Mouse (Mus musculus): ENCODE measurements around the gene Atp13a2. TPM values are rescaled to one million over a fixed set of nuclear protein-coding genes. Genes with fewer than 3 reads are reported as not detected.

Gene Atp13a2
- total RNA-seq, 1 experiment: 31.1 TPM

GRCm38 (mm10) chr4:141020220-141020619 is 33.5 kb downstream of the Atp13a2 start:
- no peaks in the 10 kb centered on the region for H3K9me3 ChIP-seq (ENCODE audit: control insufficient read depth, insufficient read depth, low read depth, low read length)
- H3K27ac ChIP-seq (ENCODE audit: insufficient read depth, low read depth, low read length, poor library complexity, severe bottlenecking): no peak overlapping the region
- TF ChIP-seq MAFK (IDR thresholded peaks at IDR 0.05; ENCODE audit: insufficient read depth, low read depth, low read length): no peak
- TF ChIP-seq ZNF384 (IDR thresholded peaks at IDR 0.05; ENCODE audit: low read depth, low read length): no peak
- TF ChIP-seq ZC3H11A (IDR thresholded peaks at IDR 0.05; ENCODE audit: borderline replicate concordance, low read depth, low read length): no peak
- no peak for TF ChIP-seq HCFC1 (IDR thresholded peaks at IDR 0.05; ENCODE audit: borderline replicate concordance, insufficient read depth, low read length)
- no peak for TF ChIP-seq CHD2 (IDR thresholded peaks at IDR 0.05; ENCODE audit: low read depth, low read length)
- in situ Hi-C loops (cut with MboI; ENCODE audit: low sequenced_read_pairs in 2 of 2, unreplicated experiment in 2 of 2): no loop called here
- no peak overlapping the region for H3K9ac ChIP-seq (ENCODE audit: insufficient read depth, low read depth, low read length, poor library complexity, severe bottlenecking)
- no peak overlapping the region for H3K4me3 ChIP-seq (ENCODE audit: insufficient read depth in 1 of 2, low read depth in 1 of 2, low read length in 2 of 2, poor library complexity in 1 of 2, severe bottlenecking in 1 of 2)
- H3K36me3 ChIP-seq (ENCODE audit: control insufficient read depth, insufficient read depth, low read length, poor library complexity, severe bottlenecking): peaks cover 25% of the 10 kb centered on the region
- H3K4me1 ChIP-seq (ENCODE audit: control insufficient read depth in 2 of 2, insufficient read depth in 2 of 2, low read length in 2 of 2, poor library complexity in 1 of 2): peaks cover 1 to 12% of the 10 kb centered on the region in 2 experiments; a peak in 2 of 4 replicates
- DNase-seq (ENCODE audit: low read depth, low spot score): no peak

GRCm38 (mm10) chr4:141020811-141021613 is 34.3 kb downstream of the Atp13a2 start:
- in situ Hi-C loops (cut with MboI; ENCODE audit: low sequenced_read_pairs in 2 of 2, unreplicated experiment in 2 of 2): no loop called here
- Histone ChIP-seq H3K9me3 (ENCODE audit: control insufficient read depth, insufficient read depth, low read depth, low read length) (no peaks in the 10 kb centered on the region), H3K36me3 (ENCODE audit: control insufficient read depth, insufficient read depth, low read length, poor library complexity, severe bottlenecking) (peaks cover 25% of the 10 kb centered on the region), H3K9ac (ENCODE audit: insufficient read depth, low read depth, low read length, poor library complexity, severe bottlenecking) (no peak overlapping the region), H3K27ac (ENCODE audit: insufficient read depth, low read depth, low read length, poor library complexity, severe bottlenecking) (no peak overlapping the region), H3K4me1 (ENCODE audit: control insufficient read depth in 2 of 2, insufficient read depth in 2 of 2, low read length in 2 of 2, poor library complexity in 1 of 2) (peaks cover 1 to 14% of the 10 kb centered on the region in 2 experiments; a peak in 2 of 4 replicates), H3K4me3 (ENCODE audit: insufficient read depth in 1 of 2, low read depth in 1 of 2, low read length in 2 of 2, poor library complexity in 1 of 2, severe bottlenecking in 1 of 2) (no peak overlapping the region)
- no peak for TF ChIP-seq HCFC1 (IDR thresholded peaks at IDR 0.05; ENCODE audit: borderline replicate concordance, insufficient read depth, low read length)
- no peak for TF ChIP-seq ZC3H11A (IDR thresholded peaks at IDR 0.05; ENCODE audit: borderline replicate concordance, low read depth, low read length)
- no peak for TF ChIP-seq MAFK (IDR thresholded peaks at IDR 0.05; ENCODE audit: insufficient read depth, low read depth, low read length)
- TF ChIP-seq ZNF384 (IDR thresholded peaks at IDR 0.05; ENCODE audit: low read depth, low read length): no peak
- no peak for TF ChIP-seq CHD2 (IDR thresholded peaks at IDR 0.05; ENCODE audit: low read depth, low read length)
- no peak for DNase-seq (ENCODE audit: low read depth, low spot score)

- DNase-seq (ENCODE audit: low read depth, low spot score): no peak
- no peak overlapping the region for H3K4me3 ChIP-seq (ENCODE audit: insufficient read depth in 1 of 2, low read depth in 1 of 2, low read length in 2 of 2, poor library complexity in 1 of 2, severe bottlenecking in 1 of 2)
- H3K36me3 ChIP-seq (ENCODE audit: control insufficient read depth, insufficient read depth, low read length, poor library complexity, severe bottlenecking): peaks cover 25% of the 10 kb centered on the region
- peaks cover 1 to 14% of the 10 kb centered on the region in 2 experiments; a peak in 2 of 4 replicates for H3K4me1 ChIP-seq (ENCODE audit: control insufficient read depth in 2 of 2, insufficient read depth in 2 of 2, low read length in 2 of 2, poor library complexity in 1 of 2)
- H3K9ac ChIP-seq (ENCODE audit: insufficient read depth, low read depth, low read length, poor library complexity, severe bottlenecking): no peak overlapping the region
- in situ Hi-C loops (cut with MboI; ENCODE audit: low sequenced_read_pairs in 2 of 2, unreplicated experiment in 2 of 2): no loop called here
- H3K27ac ChIP-seq (ENCODE audit: insufficient read depth, low read depth, low read length, poor library complexity, severe bottlenecking): no peak overlapping the region
- TF ChIP-seq CHD2 (IDR thresholded peaks at IDR 0.05; ENCODE audit: low read depth, low read length): no peak
- no peak for TF ChIP-seq ZNF384 (IDR thresholded peaks at IDR 0.05; ENCODE audit: low read depth, low read length)
- TF ChIP-seq MAFK (IDR thresholded peaks at IDR 0.05; ENCODE audit: insufficient read depth, low read depth, low read length): no peak
- TF ChIP-seq ZC3H11A (IDR thresholded peaks at IDR 0.05; ENCODE audit: borderline replicate concordance, low read depth, low read length): no peak
- H3K9me3 ChIP-seq (ENCODE audit: control insufficient read depth, insufficient read depth, low read depth, low read length): no peaks in the 10 kb centered on the region
These were observed 34.9 kb downstream of the Atp13a2 start for GRCm38 (mm10) chr4:141021614-141021929.

GRCm38 (mm10) chr4:141024052-141024451 is 37.4 kb downstream of the Atp13a2 start:
- Histone ChIP-seq H3K27ac (ENCODE audit: insufficient read depth, low read depth, low read length, poor library complexity, severe bottlenecking) (no peak overlapping the region), H3K9me3 (ENCODE audit: control insufficient read depth, insufficient read depth, low read depth, low read length) (no peaks in the 10 kb centered on the region), H3K36me3 (ENCODE audit: control insufficient read depth, insufficient read depth, low read length, poor library complexity, severe bottlenecking) (peaks cover 30% of the 10 kb centered on the region), H3K4me3 (ENCODE audit: insufficient read depth in 1 of 2, low read depth in 1 of 2, low read length in 2 of 2, poor library complexity in 1 of 2, severe bottlenecking in 1 of 2) (no peak overlapping the region), H3K9ac (ENCODE audit: insufficient read depth, low read depth, low read length, poor library complexity, severe bottlenecking) (no peak overlapping the region), H3K4me1 (ENCODE audit: control insufficient read depth in 2 of 2, insufficient read depth in 2 of 2, low read length in 2 of 2, poor library complexity in 1 of 2) (peaks cover 1 to 11% of the 10 kb centered on the region in 2 experiments; a peak in 2 of 4 replicates)
- in situ Hi-C loops (cut with MboI; ENCODE audit: low sequenced_read_pairs in 2 of 2, unreplicated experiment in 2 of 2): no loop called here
- TF ChIP-seq HCFC1 (IDR thresholded peaks at IDR 0.05; ENCODE audit: borderline replicate concordance, insufficient read depth, low read length) (no peak), ZC3H11A (IDR thresholded peaks at IDR 0.05; ENCODE audit: borderline replicate concordance, low read depth, low read length) (no peak), ZNF384 (IDR thresholded peaks at IDR 0.05; ENCODE audit: low read depth, low read length) (no peak)
- DNase-seq (ENCODE audit: low read depth, low spot score): no peak
